Mouse (Mus musculus) embryonic facial prominence, embryonic 13.5 days (tissue): ENCODE results near the gene Zbtb7b. TPM values are rescaled to one million over a fixed set of nuclear protein-coding genes. Genes with fewer than 3 reads are reported as not detected.

Source experiments
- polyA plus RNA-seq: library from polyadenylated mRNA; unstranded; fragments of >200 nt; fragmentation: Nextera tagmentation; extraction: Ambion mirVana; gene quantifications from 2 replicates; pipeline ENCODE4 v1.2.1, GENCODE M21; 2015

Gene Zbtb7b
- polyA plus RNA-seq, 1 experiment from 2014 or later, result 1.7 TPM

Other genes with a start within 250 kb of the Zbtb7b start
- 3.6 and 4.3 TPM in 2 replicates for gene Hcn3, start 234.6 kb downstream of the Zbtb7b start, polyA plus RNA-seq
- gene Clk2, start 230.0 kb downstream of the Zbtb7b start, polyA plus RNA-seq, result 39.9 and 41.8 TPM in 2 replicates
- gene Scamp3, start 217.3 kb downstream of the Zbtb7b start, polyA plus RNA-seq, result 115 and 125 TPM in 2 replicates
- gene Fam189b, start 211.6 kb downstream of the Zbtb7b start, polyA plus RNA-seq, result 31.5 and 32.6 TPM in 2 replicates
- gene Gba, start 191.8 kb downstream of the Zbtb7b start, polyA plus RNA-seq, result 34.7 TPM in 2 replicates
- 42.0 and 48.1 TPM in 2 replicates for gene Thbs3, start 179.6 kb downstream of the Zbtb7b start, polyA plus RNA-seq
- gene Mtx1, start 167.7 kb downstream of the Zbtb7b start, polyA plus RNA-seq, result 182 and 212 TPM in 2 replicates
- 1.5 and 1.6 TPM in 2 replicates for gene Muc1, start 165.7 kb downstream of the Zbtb7b start, polyA plus RNA-seq
- 300 and 361 TPM in 2 replicates for gene Krtcap2, start 148.8 kb downstream of the Zbtb7b start, polyA plus RNA-seq
- 7.0 and 9.7 TPM in 2 replicates for gene Trim46, start 148.5 kb downstream of the Zbtb7b start, polyA plus RNA-seq
- gene Dpm3, start 135.4 kb downstream of the Zbtb7b start, polyA plus RNA-seq, result 120 and 147 TPM in 2 replicates
- 67.4 and 68.6 TPM in 2 replicates for gene Slc50a1, start 124.2 kb downstream of the Zbtb7b start, polyA plus RNA-seq
- 40.7 and 43.1 TPM in 2 replicates for gene Efna1, start 113.6 kb downstream of the Zbtb7b start, polyA plus RNA-seq
- 22.6 and 26.6 TPM in 2 replicates for gene Efna3, start 71.8 kb downstream of the Zbtb7b start, polyA plus RNA-seq
- 46.5 and 50.1 TPM in 2 replicates for gene Efna4, start 56.7 kb downstream of the Zbtb7b start, polyA plus RNA-seq
- gene Adam15, start 44.8 kb downstream of the Zbtb7b start, polyA plus RNA-seq, result 50.8 and 52.6 TPM in 2 replicates
- 0.18 and 0.38 TPM in 2 replicates for gene Dcst2, start 32.8 kb downstream of the Zbtb7b start, polyA plus RNA-seq
- gene Dcst1, start 29.5 kb downstream of the Zbtb7b start, polyA plus RNA-seq, result 0.44 and 0.85 TPM in 2 replicates
- not detected in 2 replicates for gene Lenep, start 8.0 kb upstream of the Zbtb7b start, polyA plus RNA-seq
- 29.4 and 29.5 TPM in 2 replicates for gene Flad1, start 17.1 kb upstream of the Zbtb7b start, polyA plus RNA-seq
- 513 and 525 TPM in 2 replicates for gene Cks1b, start 23.6 kb upstream of the Zbtb7b start, polyA plus RNA-seq
- gene Shc1, start 23.7 kb upstream of the Zbtb7b start, polyA plus RNA-seq, result 91.4 and 93.3 TPM in 2 replicates
- gene Pygo2, start 35.4 kb upstream of the Zbtb7b start, polyA plus RNA-seq, result 47.8 and 50.5 TPM in 2 replicates
- gene Pbxip1, start 41.9 kb upstream of the Zbtb7b start, polyA plus RNA-seq, result 25.2 and 27.7 TPM in 2 replicates
- gene Pmvk, start 59.8 kb upstream of the Zbtb7b start, polyA plus RNA-seq, result 49.3 and 57.5 TPM in 2 replicates
- 1.5 and 1.7 TPM in 2 replicates for gene Kcnn3, start 125.4 kb upstream of the Zbtb7b start, polyA plus RNA-seq